Mouse (Mus musculus) heart, postnatal 10 days (tissue): Measurements from ENCODE around the gene Rnf150. TPM values are rescaled to one million over a fixed set of nuclear protein-coding genes. Genes with fewer than 3 reads are reported as not detected.

ENCODE experiments used
- DNase-seq, 2 experiments: peaks; one replicate each; pipeline ENCODE4 v3.0.0; 2021
- intact Hi-C: fragments of 180-260 bp; cut with DNase I; formaldehyde crosslinking; loops from one replicate; pipeline ENCODE4 v1.15.1; 2025
- total RNA-seq, 2 experiments: library from RNA; stranded (reverse); gene quantifications; 2 replicates each; pipeline ENCODE4 v1.2.3; 2021

The Rnf150 gene
- total RNA-seq, 2 experiments from 2014 or later = 10.2 to 12.1 TPM

DNA sequence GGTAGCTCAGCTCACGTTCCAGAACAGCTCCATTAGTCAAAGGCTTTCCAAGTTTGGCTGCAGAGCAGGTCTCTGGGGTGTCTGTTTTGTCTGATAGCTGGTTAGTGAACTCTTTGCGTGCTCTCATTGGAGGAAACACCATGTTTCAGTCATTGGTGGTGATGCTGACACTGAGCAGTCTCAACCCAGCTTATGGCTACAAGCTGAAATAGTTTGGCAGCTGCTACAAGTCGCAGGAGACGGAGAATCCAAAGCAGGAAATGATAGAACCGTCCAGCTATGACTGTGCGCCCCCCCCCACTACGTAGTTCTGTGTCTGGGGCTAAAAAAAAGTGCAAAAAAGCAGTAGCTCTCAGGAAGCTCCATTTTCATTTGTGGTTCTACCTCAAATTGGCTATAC, 12.0 kb downstream of the Rnf150 start:
- peak; percentile 59 to 67 for DNase-seq
- intact Hi-C loops = no loop called here

DNA sequence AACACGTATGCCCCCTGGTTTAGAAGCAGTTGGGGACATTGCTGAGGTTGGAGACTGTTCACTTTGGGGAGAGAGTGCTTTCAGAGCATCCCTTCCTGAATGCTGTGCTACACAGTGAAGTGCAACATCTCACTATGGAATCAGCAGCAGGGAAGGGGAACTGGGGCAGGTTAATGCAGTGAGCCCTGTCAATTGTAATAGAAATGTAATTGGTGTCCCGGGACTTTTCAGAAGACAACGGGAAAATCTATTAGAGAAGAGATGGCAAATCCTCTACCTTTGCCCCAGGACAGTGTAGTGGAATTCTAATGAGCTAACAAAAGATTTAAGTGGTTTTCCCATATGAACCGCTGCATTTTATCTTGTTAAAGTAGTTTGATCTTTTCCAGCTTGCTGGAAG, 21.3 kb downstream of the Rnf150 start:
- intact Hi-C loops = no loop called here

DNA sequence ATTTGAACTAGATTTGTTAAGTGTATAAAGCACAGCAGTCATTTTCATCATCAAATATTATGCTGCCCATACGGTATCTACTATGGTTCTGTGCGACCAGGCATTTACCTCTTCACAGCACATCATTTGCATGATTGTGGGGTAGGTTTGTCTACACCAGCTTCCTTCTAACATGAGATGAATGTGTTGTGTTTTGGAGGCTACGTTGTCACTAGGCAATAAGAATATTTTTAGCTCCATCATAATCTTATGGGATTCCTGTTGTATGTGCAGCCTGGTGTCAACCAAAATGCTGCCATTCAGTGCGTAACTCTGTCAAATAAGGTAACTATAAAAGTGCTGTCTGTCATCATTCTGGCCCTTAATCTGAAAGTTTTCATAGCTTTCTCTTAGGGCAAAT, 24.1 kb downstream of the Rnf150 start:
- DNase-seq = peak in 1 of 2 experiments; percentile 33
- intact Hi-C loops = no loop called here

More for the DNA sequence above, 21.3 kb downstream of the Rnf150 start:
- no peak for DNase-seq

DNA sequence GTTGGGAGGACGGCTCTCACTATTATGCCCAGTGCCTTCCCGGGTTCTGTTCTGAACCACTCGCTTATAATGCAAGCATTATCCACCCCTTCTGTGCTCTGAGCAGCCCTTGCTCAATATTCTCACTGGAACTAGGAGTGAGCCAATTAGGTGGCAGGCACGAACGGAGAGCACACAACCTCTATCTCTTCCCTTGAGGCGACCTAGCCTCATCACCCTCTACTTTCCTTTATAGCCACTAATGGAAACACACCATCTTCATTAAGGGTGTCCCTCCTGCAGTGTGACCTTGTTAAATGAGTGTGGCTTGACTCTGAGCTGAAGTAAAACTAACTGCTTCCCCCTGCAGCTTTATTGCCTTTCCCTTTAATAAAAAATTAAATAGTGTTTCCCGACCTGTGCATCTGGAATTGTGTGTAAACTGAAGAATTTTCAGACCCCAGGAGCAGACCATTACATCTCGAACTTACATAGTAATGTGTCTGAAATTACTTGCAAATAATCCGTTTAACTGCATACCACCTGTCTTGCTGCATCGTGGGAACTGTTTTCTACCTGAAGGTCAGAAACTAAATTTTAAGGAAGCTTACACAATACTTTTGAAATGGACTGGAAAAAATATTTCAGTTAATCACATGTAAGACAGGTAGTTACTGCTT, 26.0 kb downstream of the Rnf150 start:
- no peak for DNase-seq
- intact Hi-C loops = no loop called here

DNA sequence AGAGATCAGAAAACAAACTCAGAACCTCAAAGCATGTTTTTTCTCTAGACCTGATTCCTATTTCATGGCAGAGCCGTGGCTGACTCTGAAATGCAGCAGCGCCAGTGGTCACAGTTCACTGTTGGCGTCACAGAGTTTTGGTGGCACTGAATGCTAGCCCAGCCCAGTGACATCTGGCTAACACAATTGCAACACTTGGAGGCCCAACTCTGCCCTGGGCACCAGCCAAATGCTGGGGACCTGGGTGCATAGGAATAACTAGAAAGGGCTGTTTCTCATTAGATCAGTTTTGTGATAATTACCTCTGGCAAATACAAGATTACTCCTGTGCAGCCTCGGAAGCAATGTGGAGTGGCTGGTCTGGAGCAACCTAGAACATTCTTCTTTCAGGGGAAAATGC, 31.9 kb downstream of the Rnf150 start:
- intact Hi-C loops = no loop called here
- no peak for DNase-seq

DNA sequence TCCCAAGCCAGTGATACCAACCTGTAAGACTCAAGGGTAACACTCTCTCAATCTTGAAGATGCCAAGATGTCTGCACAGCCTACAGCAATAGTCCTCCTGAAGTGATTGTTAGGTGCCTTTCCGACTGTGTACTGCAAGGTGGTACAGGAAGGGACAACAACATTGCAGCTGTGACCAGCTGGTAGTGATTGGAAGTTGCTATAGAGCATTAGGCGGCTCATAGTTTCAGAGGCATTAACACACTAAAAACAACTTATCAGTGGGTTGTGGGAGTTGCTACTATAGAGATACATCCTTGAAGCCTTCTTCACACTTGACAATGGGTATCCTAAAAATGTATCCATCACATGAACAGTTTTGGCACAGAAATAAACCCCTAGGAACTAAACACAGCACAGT, 33.6 kb downstream of the Rnf150 start:
- no peak for DNase-seq
- intact Hi-C loops = no loop called here

DNA sequence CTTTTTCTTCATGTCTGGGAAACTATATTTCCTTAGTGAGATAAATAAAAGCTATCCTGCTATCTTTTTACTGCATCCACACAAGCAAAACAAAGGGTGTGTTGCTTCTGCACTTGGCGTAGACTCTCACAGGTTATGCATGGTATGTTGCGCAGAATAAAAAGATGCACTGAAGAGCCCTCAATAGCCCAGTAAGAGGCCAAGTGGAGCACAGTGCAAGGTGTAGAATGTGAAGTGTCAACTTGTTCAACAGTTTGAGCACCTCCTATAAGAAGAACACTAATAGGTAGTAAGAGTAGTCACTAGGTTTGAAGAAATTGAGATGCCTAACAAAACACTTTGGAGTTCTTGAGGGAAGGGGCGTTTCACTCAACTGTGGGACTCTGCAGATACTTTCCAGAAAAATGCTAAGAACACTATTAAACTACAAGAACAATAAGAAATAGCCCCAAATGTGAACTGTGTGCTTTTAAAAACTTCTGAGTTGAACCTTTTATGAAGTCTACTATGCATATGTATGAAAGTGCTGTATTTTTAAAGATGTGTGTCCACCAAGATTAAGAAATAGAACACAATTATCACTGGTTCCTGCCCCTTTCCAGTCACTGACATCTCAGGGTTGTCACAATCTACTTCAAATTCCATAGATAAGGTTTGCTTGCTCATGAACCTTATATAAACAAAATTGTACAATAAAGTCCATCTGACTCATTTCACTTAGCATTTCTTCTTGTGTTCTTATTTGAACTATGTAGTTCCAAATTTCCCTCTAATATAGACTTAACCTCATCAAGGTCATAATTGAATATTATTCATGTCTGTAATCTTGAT, 34.7 kb downstream of the Rnf150 start:
- intact Hi-C loops = no loop called here
- DNase-seq = no peak

DNA sequence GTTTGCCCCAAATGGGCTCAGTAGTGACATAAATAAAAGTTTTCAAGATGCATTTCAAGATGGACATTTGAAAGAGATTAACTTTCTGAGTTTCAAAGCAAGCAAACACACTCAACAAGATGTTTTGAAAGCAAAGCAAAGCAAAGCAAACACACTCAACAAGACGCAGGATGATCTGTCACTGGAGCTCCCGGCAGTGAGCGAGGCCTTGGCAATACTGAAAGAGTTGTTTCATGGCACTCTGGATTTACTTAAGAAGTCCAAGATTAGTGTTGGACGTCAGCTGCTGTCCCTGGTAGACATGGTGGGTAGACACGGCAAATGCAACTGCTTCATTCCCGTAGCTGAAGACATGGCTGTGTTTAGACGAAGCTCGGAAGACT, 35.3 kb downstream of the Rnf150 start:
- intact Hi-C loops = no loop called here
- no peak for DNase-seq

DNA sequence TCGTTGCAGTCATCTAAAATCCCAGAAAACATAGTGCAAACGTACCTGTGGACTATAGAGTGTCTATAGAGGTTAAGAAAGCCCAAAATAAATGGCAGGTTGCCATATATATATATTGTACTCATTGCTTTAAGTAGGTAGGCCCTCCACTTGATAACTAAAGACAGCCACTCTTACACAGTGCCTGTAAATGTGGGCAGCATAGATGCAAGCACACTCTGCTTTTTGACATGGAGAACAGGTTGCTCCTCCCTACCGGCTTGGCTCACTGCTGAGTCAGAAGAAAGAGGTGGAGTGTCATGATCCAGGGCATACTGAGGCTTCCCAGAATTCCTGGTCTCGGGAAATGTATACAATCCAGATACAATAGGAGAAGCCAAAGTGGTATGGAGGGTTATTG, 37.8 kb downstream of the Rnf150 start:
- DNase-seq = no peak

DNA sequence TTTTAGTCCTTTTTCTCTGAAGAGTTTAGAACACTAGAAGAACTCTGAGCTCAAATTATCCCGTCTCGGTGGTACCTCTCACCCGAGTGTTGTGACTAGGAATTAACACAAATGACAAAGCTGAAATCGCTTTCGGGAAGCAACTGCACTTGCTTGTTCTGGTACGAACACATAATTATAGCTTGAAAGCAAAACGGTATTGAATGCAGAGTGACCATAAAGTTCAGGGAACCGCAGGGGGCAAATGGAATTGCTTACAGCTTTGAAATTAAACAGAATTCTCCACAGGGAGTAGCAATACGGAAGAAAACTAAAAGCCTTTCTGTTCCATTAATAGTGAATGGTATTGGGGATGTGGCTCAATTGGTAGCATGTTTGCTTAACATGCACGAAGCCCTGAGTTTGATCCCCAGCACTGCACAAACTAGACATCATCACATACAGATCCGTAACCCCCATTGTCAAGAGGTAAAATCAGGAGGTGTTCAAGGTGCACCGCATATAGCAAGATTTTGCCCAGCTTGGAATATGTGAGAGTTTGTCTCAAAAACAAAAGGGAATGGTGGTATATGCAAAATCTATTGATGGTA, 38.5 kb downstream of the Rnf150 start:
- intact Hi-C loops = no loop called here
- DNase-seq = no peak

More for the DNA sequence above, 37.8 kb downstream of the Rnf150 start:
- intact Hi-C loops = no loop called here

DNA sequence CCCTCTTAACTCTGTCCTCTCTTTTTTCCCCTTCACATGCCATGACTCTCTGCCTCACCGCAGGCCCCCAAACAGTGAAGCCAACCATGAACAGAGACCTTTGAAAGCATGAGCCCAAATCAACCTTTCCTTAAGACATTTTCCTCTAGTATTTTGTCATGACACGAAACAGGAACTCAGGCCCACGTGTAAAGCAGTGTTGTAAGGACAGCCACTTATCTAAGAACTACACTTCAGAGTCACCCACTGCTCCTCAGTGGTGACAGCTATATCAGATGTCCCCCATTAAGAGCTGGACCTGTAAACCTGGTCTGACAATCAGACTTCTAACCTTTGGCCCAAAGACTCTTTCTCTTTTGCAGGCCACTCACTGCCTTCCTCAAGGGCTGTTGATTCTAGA, 40.3 kb downstream of the Rnf150 start:
- intact Hi-C loops = no loop called here
- no peak for DNase-seq

DNA sequence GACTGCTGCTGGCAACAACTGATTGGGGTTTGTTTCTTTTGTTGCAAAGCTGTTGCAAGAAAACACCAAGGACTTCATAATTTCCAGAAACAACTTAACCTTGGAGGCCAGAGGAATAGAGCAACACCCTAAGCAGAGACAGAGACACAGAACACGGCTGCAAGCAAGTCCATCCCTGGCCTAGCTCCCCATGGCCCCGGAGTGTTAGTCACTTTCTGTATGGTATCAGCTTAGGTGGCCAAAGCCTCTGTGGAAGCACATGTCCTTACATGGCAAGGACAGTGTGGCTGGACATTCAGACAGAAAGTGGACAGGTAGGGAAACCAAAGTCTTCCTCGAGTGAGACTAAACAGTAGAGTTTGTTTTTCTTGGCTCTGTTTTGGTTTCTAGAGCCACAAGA, 44.1 kb downstream of the Rnf150 start:
- DNase-seq = no peak
- intact Hi-C loops = no loop called here

DNA sequence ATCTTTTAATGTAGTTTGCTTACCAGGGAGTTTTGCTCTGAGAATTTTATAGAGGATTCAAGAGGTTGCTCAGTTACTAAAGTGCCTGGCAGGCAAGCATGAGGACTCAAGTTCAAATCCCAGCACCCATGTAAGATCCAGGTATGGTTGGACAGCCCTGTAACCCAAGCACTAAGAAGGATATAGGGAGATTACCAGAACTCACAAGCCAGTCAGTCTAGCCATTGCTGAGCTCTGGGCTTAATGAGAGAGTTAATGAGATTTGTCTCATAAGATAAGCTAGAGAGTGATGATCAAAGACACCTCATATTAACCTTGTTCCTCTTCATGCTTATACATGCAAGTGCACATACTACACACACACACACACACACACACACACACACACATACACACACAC, 48.3 kb downstream of the Rnf150 start:
- no peak for DNase-seq
- intact Hi-C loops = no loop called here

DNA sequence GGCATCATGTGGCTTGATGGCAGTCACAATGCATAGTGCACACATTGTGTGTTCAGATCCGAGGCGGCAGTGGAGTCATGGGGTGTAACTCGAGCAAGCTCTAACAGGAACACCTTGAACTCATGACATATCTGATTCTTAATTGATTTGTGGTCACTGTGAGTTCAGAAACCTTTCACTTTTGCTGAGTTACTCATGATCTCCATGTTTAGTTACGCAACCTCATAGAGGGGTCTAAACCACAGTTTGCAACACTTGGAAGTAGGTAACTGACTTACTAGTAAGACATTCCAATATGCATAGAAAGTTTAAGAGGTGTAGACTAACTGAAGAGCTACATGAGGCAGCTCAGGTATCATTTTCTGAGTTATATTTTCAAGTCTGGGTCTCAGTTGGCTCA, 49.1 kb downstream of the Rnf150 start:
- intact Hi-C loops = no loop called here
- no peak for DNase-seq

DNA sequence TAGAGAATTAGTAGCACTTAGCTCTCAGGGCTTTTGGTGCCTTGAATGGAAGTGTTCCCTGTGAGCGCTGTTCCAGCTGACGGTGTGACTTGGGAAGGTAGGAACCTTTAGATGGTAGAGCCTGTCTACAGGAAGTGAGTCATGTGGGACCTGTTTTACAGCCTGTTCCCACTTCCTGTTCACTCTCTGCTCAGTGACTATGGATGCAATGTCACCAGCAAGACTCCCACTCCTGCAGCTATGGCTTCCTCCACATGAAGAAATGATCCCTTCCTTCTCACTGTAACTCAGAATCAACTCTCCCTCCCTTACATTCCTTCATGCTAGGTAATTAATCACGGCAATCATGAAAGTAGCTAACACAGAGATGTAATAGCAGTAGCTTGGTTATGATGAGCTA, 51.4 kb downstream of the Rnf150 start:
- intact Hi-C loops = no loop called here
- DNase-seq = no peak

DNA sequence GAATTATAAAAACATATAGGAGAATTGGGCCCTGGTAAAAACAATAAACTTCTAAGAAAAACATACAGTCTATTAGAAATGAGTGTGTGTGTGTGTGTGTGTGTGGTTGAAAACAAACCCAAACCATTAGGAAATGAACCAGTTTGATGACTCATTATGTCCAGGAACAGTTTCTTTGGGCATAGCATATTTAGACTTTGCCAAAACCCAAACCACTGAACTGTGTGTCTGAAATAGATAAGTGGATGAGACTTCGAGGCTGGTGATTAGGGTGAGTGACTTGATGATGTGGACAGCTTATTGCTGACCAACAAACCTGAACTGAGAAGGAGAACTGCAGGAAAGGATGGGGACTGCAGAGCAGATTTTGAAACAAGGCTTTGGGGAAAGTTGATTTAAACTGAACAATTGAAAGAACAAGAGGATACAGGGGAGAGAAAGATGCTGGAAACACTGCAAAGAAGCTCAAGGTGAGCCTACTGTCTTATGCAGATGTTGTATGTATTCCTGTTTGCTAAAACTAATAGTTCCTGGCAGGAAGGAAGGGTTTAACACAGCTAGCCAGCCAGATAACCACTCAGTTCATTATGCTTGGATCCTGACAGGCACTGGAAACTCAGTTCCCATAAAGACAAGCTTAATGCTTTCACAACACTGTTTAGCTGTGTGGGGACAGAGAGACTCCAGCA, 53.8 kb downstream of the Rnf150 start:
- no peak for DNase-seq
- intact Hi-C loops = loop anchor here (5.0 kb wide), 1 partner anchor 60 kb away; no protein-coding TSS in a partner anchor

DNA sequence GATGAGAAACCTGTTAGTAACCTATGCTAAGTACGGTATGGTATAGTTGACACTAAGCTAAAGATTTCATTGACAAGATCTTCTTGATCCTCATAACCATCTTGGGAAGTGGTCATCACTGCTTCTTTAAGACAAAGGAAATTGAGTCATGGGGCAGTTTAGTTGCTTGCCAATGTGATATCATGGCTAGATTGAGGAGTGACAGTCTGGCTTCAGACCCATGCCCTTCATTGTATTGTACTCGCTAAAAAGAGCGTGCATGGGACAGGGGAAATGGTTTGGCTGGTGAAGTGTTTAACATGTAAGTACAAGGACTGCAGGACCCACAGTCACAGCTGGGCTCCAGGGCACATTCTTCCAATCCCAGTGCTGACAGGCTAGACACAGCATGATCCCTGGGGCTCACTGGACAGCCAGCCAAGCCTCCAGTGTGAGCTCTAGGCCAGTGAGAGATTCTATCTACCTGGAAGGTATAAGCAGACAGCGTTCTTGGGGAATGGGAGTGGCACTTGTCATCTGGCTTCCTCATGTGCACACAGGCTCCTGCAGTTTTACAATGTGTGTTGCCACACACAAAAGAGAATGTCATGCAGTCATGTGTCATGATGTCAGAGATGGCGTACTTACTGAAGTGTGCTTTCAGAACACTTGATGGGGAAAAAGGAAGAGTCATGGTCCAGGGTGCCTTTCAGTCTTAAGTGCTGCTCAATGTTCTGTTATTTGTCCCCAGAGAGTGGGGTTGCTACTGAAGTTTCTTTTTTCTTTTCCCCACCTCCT, 54.6 kb downstream of the Rnf150 start:
- DNase-seq = peak in 1 of 2 experiments; percentile 38
- intact Hi-C loops = loop anchor here (5.0 kb wide), 1 partner anchor 60 kb away; no protein-coding TSS in a partner anchor

DNA sequence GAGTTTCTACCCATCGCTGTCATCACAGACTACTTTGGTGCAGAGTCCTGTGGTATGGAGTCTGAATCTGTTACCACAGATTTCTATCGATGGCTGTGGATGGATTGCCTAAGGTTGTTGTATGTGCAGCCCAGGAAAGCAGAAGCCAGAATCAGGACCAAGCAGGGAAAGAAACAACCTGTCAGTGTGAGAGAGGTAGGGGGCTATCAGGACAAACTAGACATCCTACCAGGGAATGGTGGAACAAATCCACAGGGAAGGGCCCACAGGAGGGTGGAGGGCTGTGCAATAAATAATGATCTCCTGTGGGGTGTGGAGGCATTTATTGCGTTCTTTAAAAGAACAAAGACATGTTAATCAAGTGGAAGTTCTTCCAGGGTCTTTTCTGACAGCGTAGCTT, 56.5 kb downstream of the Rnf150 start:
- intact Hi-C loops = loop anchor here (5.0 kb wide), 1 partner anchor 58 kb away; no protein-coding TSS in a partner anchor
- DNase-seq = no peak

DNA sequence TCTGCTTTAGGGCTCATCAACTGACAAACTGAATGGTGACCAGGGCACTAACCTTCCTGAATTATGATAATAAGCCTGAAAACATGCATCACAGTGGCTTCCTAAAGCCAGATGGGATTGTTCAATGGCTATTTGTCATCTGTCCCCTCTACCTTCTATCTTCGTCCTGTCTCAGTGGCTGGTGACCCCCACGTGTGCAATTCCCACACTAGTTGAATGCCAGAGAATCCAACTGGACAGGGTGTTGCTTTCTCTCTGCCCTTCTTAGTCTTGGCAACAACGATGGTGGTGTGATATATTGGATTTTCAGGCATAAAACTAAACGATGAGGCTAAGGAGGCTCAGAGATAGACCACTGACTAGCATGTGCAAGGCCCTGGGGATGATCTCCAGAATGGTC, 57.0 kb downstream of the Rnf150 start:
- intact Hi-C loops = no loop called here

DNA sequence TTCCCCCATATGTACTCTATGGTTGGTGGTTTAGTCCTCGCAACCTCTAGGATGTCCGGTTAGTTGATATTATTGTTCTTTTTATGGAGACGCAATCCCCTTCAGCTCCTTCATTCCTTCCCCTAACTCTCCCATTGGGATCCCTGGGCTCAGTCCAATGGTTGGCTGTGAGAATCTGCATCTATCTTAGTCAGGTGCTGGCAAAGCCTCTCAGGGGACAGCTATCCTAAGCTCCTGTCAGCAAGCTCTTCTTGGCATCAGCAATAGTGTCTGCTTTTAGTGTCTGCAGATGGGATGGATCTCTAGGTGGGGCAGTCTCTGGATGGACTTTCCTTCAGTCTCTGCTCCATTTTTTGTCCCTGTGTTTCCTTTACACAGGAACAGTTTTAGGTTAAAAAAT, 62.1 kb downstream of the Rnf150 start:
- no peak for DNase-seq
- intact Hi-C loops = no loop called here

More for the DNA sequence above, 57.0 kb downstream of the Rnf150 start:
- no peak for DNase-seq
